Mouse (Mus musculus): ENCODE results near the gene Erich4. TPM values are rescaled to one million over a fixed set of nuclear protein-coding genes. Genes with fewer than 3 reads are reported as not detected.

The Erich4 gene
- not detected for polyA plus RNA-seq (2014; fragmentation: Illumina TruSeq; extraction: RNeasy Lipid Tissue Mini Kit (QIAGEN cat#74804); ENCODE audit: low read depth, low replicate concordance)

DNA sequence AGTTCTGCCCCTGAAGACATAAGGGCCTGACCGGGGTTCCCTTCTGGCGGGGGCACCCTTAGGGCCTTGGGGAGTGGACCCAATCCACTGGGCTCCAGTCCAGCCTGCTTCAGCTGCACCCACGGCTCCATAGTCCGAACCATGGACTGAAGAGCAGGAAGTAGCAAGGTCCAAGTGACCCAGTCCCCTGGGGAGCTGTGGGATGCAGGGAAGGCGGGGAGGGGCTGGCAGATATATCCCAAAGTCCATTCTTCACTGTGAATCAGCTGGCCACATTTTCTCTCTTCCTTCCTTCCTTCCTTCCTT lies at the start of gene Erich4:
Gene Erich4, minus strand, starts transcription at position 187 of the 306 bp plus-strand sequence.

DNA sequence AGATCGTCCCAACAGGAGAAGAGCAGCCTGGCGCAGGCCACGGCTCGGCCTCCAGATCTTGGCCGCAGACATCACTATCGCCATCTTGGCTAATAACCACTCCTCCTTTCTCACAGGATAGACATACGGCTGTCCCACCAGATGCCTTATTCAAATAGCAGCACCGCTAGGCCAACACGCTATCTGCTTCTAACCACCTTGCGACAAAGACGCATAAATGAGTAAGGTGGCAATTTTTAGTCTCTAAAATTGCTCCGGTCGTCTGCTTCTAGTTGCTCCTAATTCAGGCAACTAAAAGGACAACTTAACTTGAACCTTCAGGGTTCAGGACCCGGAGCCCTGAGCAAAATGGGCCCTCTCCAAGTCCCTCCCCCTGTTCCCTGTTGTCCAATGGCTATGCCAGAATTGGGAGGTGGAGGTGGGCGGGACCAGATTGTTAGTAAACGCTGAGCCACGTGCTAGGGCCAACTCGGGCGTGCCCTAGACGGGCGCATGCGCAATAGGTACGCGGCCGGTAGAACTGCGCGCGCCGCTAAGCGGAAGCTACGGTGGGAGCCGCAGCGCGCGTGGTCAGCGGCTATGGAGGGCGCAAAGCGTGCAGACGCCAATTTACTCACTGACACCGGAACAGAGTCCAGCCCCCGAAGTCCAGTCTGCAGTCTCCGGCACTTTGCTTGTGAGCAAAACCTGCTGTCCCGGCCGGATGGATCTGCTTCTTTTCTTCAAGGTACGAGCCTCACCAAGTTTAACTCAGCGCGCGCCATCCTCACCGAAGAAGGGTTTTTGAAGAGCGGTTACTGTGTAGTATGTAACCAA lies 43.2 kb upstream of the Erich4 start, which contains the start of the genes Bckdha and Exosc5:
Gene Bckdha, minus strand, starts transcription at position 325 of the 816 bp plus-strand sequence.
Gene Exosc5, plus strand, starts transcription at position 508 of the 816 bp plus-strand sequence.

GRCm38 (mm10) chr7:25626509-25627430 lies 11.1 kb upstream of the Erich4 start, which contains the start of gene B3gnt8:
Gene B3gnt8, plus strand, starts transcription at chr7:25626654.

GRCm38 (mm10) chr7:25618865-25619721 lies 3.4 kb upstream of the Erich4 start, which contains the start of gene Dmac2:
Gene Dmac2, plus strand, starts transcription at chr7:25619414.

Other genes starting within 250 kb of the Erich4 start
- not detected for gene Cnfn, start 246.2 kb downstream of the Erich4 start, polyA plus RNA-seq (2014; fragmentation: Illumina TruSeq; extraction: RNeasy Lipid Tissue Mini Kit (QIAGEN cat#74804); ENCODE audit: low read depth, low replicate concordance)
- gene Lipe, start 217.2 kb downstream of the Erich4 start, polyA plus RNA-seq (2014; fragmentation: Illumina TruSeq; extraction: RNeasy Lipid Tissue Mini Kit (QIAGEN cat#74804); ENCODE audit: low read depth, low replicate concordance), result 327 TPM
- not detected for gene Cxcl17, start 203.0 kb downstream of the Erich4 start, polyA plus RNA-seq (2014; fragmentation: Illumina TruSeq; extraction: RNeasy Lipid Tissue Mini Kit (QIAGEN cat#74804); ENCODE audit: low read depth, low replicate concordance)
- gene Ceacam1, start 138.3 kb downstream of the Erich4 start, polyA plus RNA-seq (2014; fragmentation: Illumina TruSeq; extraction: RNeasy Lipid Tissue Mini Kit (QIAGEN cat#74804); ENCODE audit: low read depth, low replicate concordance), result 0.53 TPM
- 39.4 TPM for gene Ceacam2, start 76.0 kb downstream of the Erich4 start, polyA plus RNA-seq (2014; fragmentation: Illumina TruSeq; extraction: RNeasy Lipid Tissue Mini Kit (QIAGEN cat#74804); ENCODE audit: low read depth, low replicate concordance)
- gene Dmac2, start 3.5 kb upstream of the Erich4 start, polyA plus RNA-seq (2014; fragmentation: Illumina TruSeq; extraction: RNeasy Lipid Tissue Mini Kit (QIAGEN cat#74804); ENCODE audit: low read depth, low replicate concordance), result 19.2 TPM
- gene B3gnt8, start 10.8 kb upstream of the Erich4 start, polyA plus RNA-seq (2014; fragmentation: Illumina TruSeq; extraction: RNeasy Lipid Tissue Mini Kit (QIAGEN cat#74804); ENCODE audit: low read depth, low replicate concordance), result not detected
- 0.56 TPM for gene Bckdha, start 43.1 kb upstream of the Erich4 start, polyA plus RNA-seq (2014; fragmentation: Illumina TruSeq; extraction: RNeasy Lipid Tissue Mini Kit (QIAGEN cat#74804); ENCODE audit: low read depth, low replicate concordance)
- gene Exosc5, start 43.3 kb upstream of the Erich4 start, polyA plus RNA-seq (2014; fragmentation: Illumina TruSeq; extraction: RNeasy Lipid Tissue Mini Kit (QIAGEN cat#74804); ENCODE audit: low read depth, low replicate concordance), result 16.7 TPM
- gene Tmem91, start 59.3 kb upstream of the Erich4 start, polyA plus RNA-seq (2014; fragmentation: Illumina TruSeq; extraction: RNeasy Lipid Tissue Mini Kit (QIAGEN cat#74804); ENCODE audit: low read depth, low replicate concordance), result 0.13 TPM
- gene B9d2, start 64.9 kb upstream of the Erich4 start, polyA plus RNA-seq (2014; fragmentation: Illumina TruSeq; extraction: RNeasy Lipid Tissue Mini Kit (QIAGEN cat#74804); ENCODE audit: low read depth, low replicate concordance), result 0.28 TPM
- gene Tgfb1, start 71.1 kb upstream of the Erich4 start, polyA plus RNA-seq (2014; fragmentation: Illumina TruSeq; extraction: RNeasy Lipid Tissue Mini Kit (QIAGEN cat#74804); ENCODE audit: low read depth, low replicate concordance), result 1.9 TPM
- gene Ccdc97, start 103.2 kb upstream of the Erich4 start, polyA plus RNA-seq (2014; fragmentation: Illumina TruSeq; extraction: RNeasy Lipid Tissue Mini Kit (QIAGEN cat#74804); ENCODE audit: low read depth, low replicate concordance), result 4.0 TPM
- gene Hnrnpul1, start 138.9 kb upstream of the Erich4 start, polyA plus RNA-seq (2014; fragmentation: Illumina TruSeq; extraction: RNeasy Lipid Tissue Mini Kit (QIAGEN cat#74804); ENCODE audit: low read depth, low replicate concordance), result 85.6 TPM
- 16.5 TPM for gene Axl, start 172.8 kb upstream of the Erich4 start, polyA plus RNA-seq (2014; fragmentation: Illumina TruSeq; extraction: RNeasy Lipid Tissue Mini Kit (QIAGEN cat#74804); ENCODE audit: low read depth, low replicate concordance)
- gene Cyp2s1, start 201.0 kb upstream of the Erich4 start, polyA plus RNA-seq (2014; fragmentation: Illumina TruSeq; extraction: RNeasy Lipid Tissue Mini Kit (QIAGEN cat#74804); ENCODE audit: low read depth, low replicate concordance), result 0.38 TPM

Measured in testis, adult 10 weeks (tissue).